Mouse (Mus musculus) B cell, adult 2 months (primary cell): Measurements from ENCODE around the gene Olfr1039.
"Not testable (repeated sequence)": the region's sequence is repeated elsewhere in the genome, so short reads cannot be mapped to it uniquely, and the experiment has no call there.

Experiments
- DNase-seq, 2 experiments: peaks; one replicate each; pipeline ENCODE4 v3.0.0; 2022

Olfr1039 gene

GRCm38 (mm10) chr2:86135828-86136227, at the start of gene Olfr1039:
Gene Olfr1039 (minus strand): TSS chr2:86135928.
- no peak for DNase-seq

GRCm38 (mm10) chr2:86179950-86180349, 44.2 kb upstream of the Olfr1039 start:
- DNase-seq, result no peak

- DNase-seq, result no peak
Measured at GRCm38 (mm10) chr2:86177720-86178119, 42.0 kb upstream of the Olfr1039 start, which contains the start of gene Olfr1044. Gene Olfr1044 (minus strand): TSS chr2:86177820.

- DNase-seq, result not testable (repeated sequence)
Measured at GRCm38 (mm10) chr2:86175422-86175821, 39.7 kb upstream of the Olfr1039 start.

- no peak for DNase-seq
Measured at GRCm38 (mm10) chr2:86167422-86167821, 31.7 kb upstream of the Olfr1039 start, which contains the start of gene Olfr1043. Gene Olfr1043 (minus strand): TSS chr2:86167522.

GRCm38 (mm10) chr2:86161738-86162137, 26.0 kb upstream of the Olfr1039 start, which contains the start of gene Olfr1042:
Gene Olfr1042 (minus strand): TSS chr2:86161838.
- no peak for DNase-seq

GRCm38 (mm10) chr2:86146632-86147031, 10.9 kb upstream of the Olfr1039 start, which contains the start of gene Olfr1040:
Gene Olfr1040 (minus strand): TSS chr2:86146732.
- DNase-seq, result no peak

- no peak for DNase-seq
Measured at GRCm38 (mm10) chr2:86087285-86087684, 48.4 kb downstream of the Olfr1039 start, which contains the start of gene Olfr1037. Gene Olfr1037 (minus strand): TSS chr2:86087385.

- not testable (repeated sequence) for DNase-seq
Measured at GRCm38 (mm10) chr2:86080478-86080877, 55.2 kb downstream of the Olfr1039 start.
